Mouse (Mus musculus) lung, adult 2 months (tissue): Measurements from ENCODE around the gene Asb5. TPM values are rescaled to one million over a fixed set of nuclear protein-coding genes. Genes with fewer than 3 reads are reported as not detected.
"Not testable (repeated sequence)": the region's sequence is repeated elsewhere in the genome, so short reads cannot be mapped to it uniquely, and the experiment has no call there.

Experiments used
- DNase-seq: peaks from one replicate; pipeline ENCODE4 v3.0.0; 2022
- H3K4me1 ChIP-seq: fragments of 200-500 bp; 2 replicates; pipeline ENCODE4 v1.6.1; 2011; ENCODE audit warnings: low read length; ENCODE audit not compliant: control insufficient read depth, insufficient read depth
- H3K4me3 ChIP-seq: fragments of 200-500 bp; replicated peaks from 2 replicates; pipeline ENCODE3; 2011; ENCODE audit warnings: low read depth, mild to moderate bottlenecking, control low read depth, low read length; ENCODE audit errors: extremely low read depth
- CTCF ChIP-seq: fragments of 200-500 bp; IDR thresholded peaks from 2 replicates; pipeline ENCODE4 v1.5.1; 2011; ENCODE audit warnings: mild to moderate bottlenecking, low read length, control low read depth; ENCODE audit not compliant: insufficient read depth
- POLR2A ChIP-seq: fragments of 200-500 bp; IDR thresholded peaks from 2 replicates; pipeline ENCODE4 v1.6.1; 2011; ENCODE audit warnings: low read depth, mild to moderate bottlenecking, control low read depth, low read length, borderline replicate concordance; ENCODE audit errors: extremely low read depth
- WGBS: fragments of 180-500 bp; shearing (Covaris S2); methylation state at CpG from one replicate; pipeline ENCODE4 v1.1.7; 2018; 5-methylcytosine and 5-hydroxymethylcytosine counted together
- polyA plus RNA-seq: library from polyadenylated mRNA; depleted of rRNA; stranded (reverse); fragments of >200 nt; gene quantifications from 2 replicates; pipeline ENCODE4 v1.2.3, GENCODE M21; 2012; rRNA removed

Asb5 gene
- polyA plus RNA-seq, 1 experiment = 7.8 TPM

- TF ChIP-seq POLR2A = no peak
- no peak for TF ChIP-seq CTCF
- H3K4me1 ChIP-seq = no peaks in the 10 kb centered on the region
- 42% methylated on average over 2 of the region's 2 CpGs for WGBS
- no peak for DNase-seq
- H3K4me3 ChIP-seq = no peak overlapping the region
Observed at GRCm38 (mm10) chr8:54609336-54609735, 80.0 kb downstream of the Asb5 start.

GRCm38 (mm10) chr8:54610238-54610637 is 80.9 kb downstream of the Asb5 start:
- 49% methylated on average over 4 of the region's 4 CpGs for WGBS
- TF ChIP-seq CTCF (no peak), POLR2A (no peak)
- DNase-seq = no peak
- Histone ChIP-seq H3K4me1 (no peaks in the 10 kb centered on the region), H3K4me3 (no peak overlapping the region)

- not testable (repeated sequence) for DNase-seq, H3K4me1 ChIP-seq, H3K4me3 ChIP-seq
- WGBS = 77% methylated on average over 17 of the region's 17 CpGs
Observed at GRCm38 (mm10) chr8:54616710-54617109, 87.3 kb downstream of the Asb5 start.

Other genes with a start within 250 kb of the Asb5 start
- 6.6 and 13.4 TPM in 2 replicates for gene Spcs3, start 418 bp downstream of the Asb5 start, polyA plus RNA-seq
- gene Spata4, start 71.2 kb downstream of the Asb5 start, polyA plus RNA-seq = not detected in 2 replicates